Mouse (Mus musculus) heart, embryonic 11.5 days (tissue): ENCODE measurements around the gene Spocd1. TPM values are rescaled to one million over a fixed set of nuclear protein-coding genes. Genes with fewer than 3 reads are reported as not detected.

Experiments
- ATAC-seq: fragments of 200-750 bp; cut with Nextera tagmentation; replicated peaks from 2 replicates; pipeline ENCODE4 v1.8.0; 2017; ENCODE audit warnings: moderate library complexity; ENCODE audit not compliant: insufficient number of reproducible peaks, low FRiP score, low TSS enrichment
- H3K27ac ChIP-seq: fragments of 300-500 bp; sonication (generic); 2 replicates; pipeline ENCODE4 v1.5.1; 2014; ENCODE audit warnings: mild to moderate bottlenecking, low read depth, low read length
- H3K27me3 ChIP-seq: fragments of 300-500 bp; sonication (generic); 2 replicates; pipeline ENCODE4 v1.6.1; 2014; ENCODE audit warnings: mild to moderate bottlenecking, low read length, mixed read lengths; ENCODE audit not compliant: control insufficient read depth, insufficient read depth
- H3K36me3 ChIP-seq: fragments of 300-500 bp; sonication (generic); 2 replicates; pipeline ENCODE4 v1.6.1; 2014; ENCODE audit warnings: mild to moderate bottlenecking, low read length, moderate library complexity, mixed read lengths; ENCODE audit not compliant: control insufficient read depth, insufficient read depth
- H3K4me1 ChIP-seq: fragments of 300-500 bp; sonication (generic); 2 replicates; pipeline ENCODE4 v1.6.1; 2014; ENCODE audit warnings: low read length; ENCODE audit not compliant: control insufficient read depth, insufficient read depth
- H3K4me2 ChIP-seq: fragments of 300-500 bp; sonication (generic); 2 replicates; pipeline ENCODE4 v1.6.1; 2014; ENCODE audit warnings: mild to moderate bottlenecking, moderate library complexity
- H3K4me3 ChIP-seq: fragments of 300-500 bp; sonication (generic); 2 replicates; pipeline ENCODE4 v1.5.1; 2014; ENCODE audit warnings: low read depth, low read length
- H3K9ac ChIP-seq: fragments of 300-500 bp; sonication (generic); 2 replicates; pipeline ENCODE4 v1.6.1; 2014; ENCODE audit warnings: mild to moderate bottlenecking, low read depth, low read length, moderate library complexity
- H3K9me3 ChIP-seq: fragments of 300-500 bp; sonication (generic); replicated peaks from 2 replicates; pipeline ENCODE4 v1.6.1; 2016; ENCODE audit warnings: low read length; ENCODE audit not compliant: control insufficient read depth
- WGBS: fragments of 180-500 bp; shearing (Covaris S2); extraction: QIAGEN DNeasy Blood & Tissue Kit; methylation state at CpG from one replicate; pipeline ENCODE4 v1.1.7; 2014; ENCODE audit not compliant: insufficient replicate concordance; 5-methylcytosine and 5-hydroxymethylcytosine counted together
- polyA plus RNA-seq: library from polyadenylated mRNA; unstranded; fragments of >200 nt; fragmentation: Nextera tagmentation; extraction: Ambion mirVana; gene quantifications from 2 replicates; pipeline ENCODE4 v1.2.1, GENCODE M21; 2014

Gene Spocd1
- polyA plus RNA-seq, 1 experiment from 2014 or later, result 0.34 TPM

GRCm38 (mm10) chr4:129913761-129914644 lies 15.0 kb upstream of the Spocd1 start:
- Histone ChIP-seq H3K27ac (0 out of 2 replicates have a peak overlapping the region, but pooled peaks have one; percentile 29), H3K4me1 (peaks cover 23% of the 10 kb centered on the region), H3K27me3 (no peaks in the 10 kb centered on the region), H3K4me2 (peak overlapping the region; percentile 61), H3K4me3 (peak overlapping the region; percentile 16), H3K9ac (peak overlapping the region; percentile 58; the same call in 1 of the 2 replicates), H3K36me3 (no peaks in the 10 kb centered on the region), H3K9me3 (no peaks in the 10 kb centered on the region)
- WGBS, result 7% methylated on average over 16 of the region's 16 CpGs
- ATAC-seq, result no peak

- no peaks in the 10 kb centered on the region for H3K27me3 ChIP-seq
- no peaks in the 10 kb centered on the region for H3K36me3 ChIP-seq
- no peak overlapping the region for H3K9ac ChIP-seq
- 77% methylated on average over 4 of the region's 4 CpGs for WGBS
- no peak overlapping the region for H3K4me3 ChIP-seq
- H3K4me2 ChIP-seq, result no peak overlapping the region
- peaks cover 23% of the 10 kb centered on the region for H3K4me1 ChIP-seq
- H3K27ac ChIP-seq, result no peak overlapping the region
- H3K9me3 ChIP-seq, result no peaks in the 10 kb centered on the region
- no peak for ATAC-seq
Measured at GRCm38 (mm10) chr4:129914686-129915085, 14.4 kb upstream of the Spocd1 start.

GRCm38 (mm10) chr4:129915349-129915988 lies 13.6 kb upstream of the Spocd1 start:
- Histone ChIP-seq H3K9me3 (no peaks in the 10 kb centered on the region), H3K4me3 (no peak overlapping the region), H3K27ac (no peak overlapping the region), H3K4me2 (no peak overlapping the region), H3K4me1 (peaks cover 23% of the 10 kb centered on the region), H3K9ac (no peak overlapping the region), H3K27me3 (no peaks in the 10 kb centered on the region), H3K36me3 (no peaks in the 10 kb centered on the region)
- WGBS, result 81% methylated on average over 7 of the region's 7 CpGs
- no peak for ATAC-seq

GRCm38 (mm10) chr4:129916159-129916558 lies 12.9 kb upstream of the Spocd1 start:
- no peaks in the 10 kb centered on the region for H3K9me3 ChIP-seq
- no peaks in the 10 kb centered on the region for H3K36me3 ChIP-seq
- peak overlapping the region; percentile 4; the same call in 1 of the 2 replicates for H3K27ac ChIP-seq
- no peak overlapping the region for H3K4me3 ChIP-seq
- WGBS, result 31% methylated on average over 2 of the region's 2 CpGs
- no peak for ATAC-seq
- no peak overlapping the region for H3K9ac ChIP-seq
- peaks cover 27% of the 10 kb centered on the region for H3K4me1 ChIP-seq
- no peaks in the 10 kb centered on the region; the same call in 1 of the 2 replicates for H3K27me3 ChIP-seq
- no peak overlapping the region for H3K4me2 ChIP-seq

- 37% methylated on average over 8 of the region's 8 CpGs for WGBS
- ATAC-seq, result no peak
Measured at GRCm38 (mm10) chr4:129917016-129917603, 11.9 kb upstream of the Spocd1 start.

GRCm38 (mm10) chr4:129918464-129918863 lies 10.6 kb upstream of the Spocd1 start:
- WGBS, result 74% methylated on average over 5 of the region's 5 CpGs
- Histone ChIP-seq H3K9me3 (no peaks in the 10 kb centered on the region), H3K4me2 (no peak overlapping the region), H3K4me1 (peaks cover 32% of the 10 kb centered on the region), H3K9ac (no peak overlapping the region), H3K4me3 (no peak overlapping the region), H3K27ac (no peak overlapping the region), H3K36me3 (no peaks in the 10 kb centered on the region), H3K27me3 (no peaks in the 10 kb centered on the region; the same call in 1 of the 2 replicates)
- no peak for ATAC-seq

More at GRCm38 (mm10) chr4:129917016-129917603, 11.9 kb upstream of the Spocd1 start:
- Histone ChIP-seq H3K27ac (peak overlapping the region; percentile 29; the same call in 1 of the 2 replicates), H3K9me3 (no peaks in the 10 kb centered on the region), H3K4me1 (peaks cover 34% of the 10 kb centered on the region), H3K27me3 (no peaks in the 10 kb centered on the region; the same call in 1 of the 2 replicates), H3K9ac (0 out of 2 replicates have a peak overlapping the region, but pooled peaks have one; percentile 39), H3K36me3 (no peaks in the 10 kb centered on the region), H3K4me3 (no peak overlapping the region), H3K4me2 (peak overlapping the region; percentile 24; the same call in 1 of the 2 replicates)

GRCm38 (mm10) chr4:129918901-129919300 lies 10.1 kb upstream of the Spocd1 start:
- H3K9ac ChIP-seq, result no peak overlapping the region
- H3K4me1 ChIP-seq, result peaks cover 28% of the 10 kb centered on the region
- H3K36me3 ChIP-seq, result no peaks in the 10 kb centered on the region
- H3K27ac ChIP-seq, result no peak overlapping the region
- WGBS, result 65% methylated on average over 3 of the region's 3 CpGs
- ATAC-seq, result no peak
- H3K4me3 ChIP-seq, result no peak overlapping the region
- no peaks in the 10 kb centered on the region; the same call in 1 of the 2 replicates for H3K27me3 ChIP-seq
- H3K4me2 ChIP-seq, result no peak overlapping the region
- H3K9me3 ChIP-seq, result no peaks in the 10 kb centered on the region

- no peak for ATAC-seq
- 84% methylated on average over 15 of the region's 15 CpGs for WGBS
- H3K9ac ChIP-seq, result peak overlapping the region; percentile 54
- H3K4me3 ChIP-seq, result no peak overlapping the region
- H3K36me3 ChIP-seq, result no peaks in the 10 kb centered on the region
- peaks cover 24% of the 10 kb centered on the region for H3K4me1 ChIP-seq
- H3K27ac ChIP-seq, result peak overlapping the region; percentile 82
- no peaks in the 10 kb centered on the region for H3K9me3 ChIP-seq
- H3K4me2 ChIP-seq, result no peak overlapping the region
- no peaks in the 10 kb centered on the region; the same call in 1 of the 2 replicates for H3K27me3 ChIP-seq
Measured at GRCm38 (mm10) chr4:129920542-129921313, 8.3 kb upstream of the Spocd1 start.
